Mouse (Mus musculus) forelimb bud, embryonic 11.5 days (tissue): ENCODE data around the gene Mta2.
"Not testable (repeated sequence)": the region's sequence is repeated elsewhere in the genome, so short reads cannot be mapped to it uniquely, and the experiment has no call there.

ENCODE experiments used
- DNase-seq: peaks from one replicate; pipeline ENCODE4 v3.0.0-alpha.2; 2012; ENCODE audit warnings: low read depth, low spot score

The Mta2 gene

DNA sequence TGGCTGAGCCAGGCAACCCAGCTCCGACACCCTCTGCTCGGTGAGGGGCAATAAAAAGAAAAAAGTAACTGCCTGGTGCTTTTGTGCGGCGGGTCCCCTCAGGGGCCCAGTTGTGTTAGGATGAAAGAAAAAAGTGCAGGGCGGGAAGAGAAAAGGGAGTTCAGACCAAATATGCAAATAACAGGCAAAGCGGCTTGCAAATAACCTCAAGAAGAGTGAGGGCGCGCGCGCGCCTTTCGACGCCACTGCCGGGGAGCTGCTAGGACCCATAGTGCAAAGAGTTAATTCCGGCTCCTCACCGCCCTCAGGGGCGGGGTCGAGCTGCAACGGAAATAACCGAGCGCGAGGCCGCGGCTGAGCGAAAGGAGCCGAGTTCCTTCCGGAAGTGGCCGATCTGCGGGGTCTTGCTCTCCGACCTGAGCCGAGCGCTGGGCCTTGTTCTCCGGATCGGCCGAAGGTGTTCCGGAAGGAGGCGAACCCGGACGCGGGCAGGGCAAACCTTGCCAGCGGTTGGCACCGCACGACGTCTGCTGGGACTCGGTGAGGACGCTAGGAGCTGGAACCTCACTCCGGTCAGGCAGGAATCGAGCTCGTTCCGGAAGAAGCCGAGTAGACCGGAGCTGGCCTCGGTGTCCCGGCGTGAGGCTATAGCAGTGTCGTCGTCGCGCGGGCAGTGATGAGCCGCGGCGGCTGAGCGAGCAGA is at the start of gene Mta2:
Gene Mta2, plus strand, starts transcription at position 361 of the 703 bp plus-strand sequence.
- DNase-seq, result peak; percentile 98

DNA sequence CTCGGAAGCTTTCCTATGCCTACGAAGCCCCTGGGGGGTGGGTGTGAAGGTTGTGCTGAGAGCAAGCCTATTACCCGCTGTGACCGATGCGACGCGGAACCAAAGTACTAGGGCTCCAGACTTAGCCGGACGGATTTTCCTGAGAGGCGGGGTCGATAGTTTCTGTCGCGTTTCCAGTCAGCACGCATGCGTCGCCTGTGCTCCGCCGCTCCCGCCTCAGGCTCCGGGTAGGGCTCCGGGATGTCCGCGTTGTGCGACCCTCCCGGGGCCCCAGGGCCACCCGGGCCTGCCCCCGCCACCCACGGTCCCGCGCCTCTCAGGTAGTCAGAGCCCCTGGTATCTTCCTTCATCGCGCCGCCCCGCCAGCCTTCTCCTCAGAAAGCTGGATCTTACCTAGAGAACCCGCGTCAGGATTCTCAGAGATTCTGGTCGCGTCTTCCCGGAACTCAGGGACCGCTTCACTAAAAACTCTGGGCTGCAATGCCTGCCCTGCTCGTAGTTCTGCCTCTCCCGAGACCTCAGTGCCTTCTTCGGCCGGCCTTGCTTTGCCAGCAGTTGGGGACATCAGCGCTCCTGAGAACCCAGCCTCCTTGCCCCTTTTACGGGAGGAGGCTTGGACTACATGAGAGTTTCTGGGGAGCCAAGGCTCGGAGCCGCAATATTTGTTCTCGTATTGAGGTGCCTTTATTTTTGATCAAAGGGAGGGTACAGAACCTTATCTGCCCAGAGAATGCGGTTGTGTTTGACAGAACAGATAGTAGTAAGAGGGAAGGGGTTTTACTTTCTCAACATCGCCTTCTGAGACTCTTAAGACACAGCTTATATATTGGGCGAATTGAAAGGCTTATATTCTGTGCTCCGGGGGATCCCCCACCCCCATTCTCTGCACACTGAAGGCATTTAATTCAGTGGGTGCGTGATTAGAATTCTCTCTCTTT is 48.6 kb upstream of the Mta2 start, which contains the start of gene Ints5:
Gene Ints5, plus strand, starts transcription at position 177 of the 938 bp plus-strand sequence.
- DNase-seq, result peak; percentile 83

DNA sequence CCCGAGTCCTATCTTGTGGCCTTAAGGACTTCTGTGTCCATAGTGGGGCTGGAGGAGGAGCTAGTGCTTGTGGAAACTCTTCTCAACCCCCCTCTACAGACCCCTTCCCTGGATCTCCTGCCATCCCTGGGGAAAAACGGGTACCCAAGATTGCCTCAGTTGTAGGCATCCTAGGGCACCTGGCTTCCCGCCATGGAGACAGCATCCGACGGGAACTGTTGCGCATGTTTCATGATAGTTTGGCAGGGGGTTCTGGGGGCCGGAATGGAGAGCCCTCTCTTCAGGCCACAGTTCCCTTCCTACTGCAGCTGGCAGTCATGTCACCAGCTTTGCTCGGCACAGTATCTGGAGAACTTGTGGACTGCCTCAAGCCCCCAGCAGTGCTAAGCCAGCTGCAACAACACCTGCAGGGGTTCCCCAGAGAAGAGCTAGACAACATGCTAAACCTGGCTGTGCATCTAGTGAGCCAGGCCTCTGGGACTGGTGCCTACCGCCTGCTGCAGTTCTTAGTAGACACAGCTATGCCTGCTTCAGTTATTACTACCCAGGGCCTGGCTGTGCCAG is 46.2 kb upstream of the Mta2 start:
- no peak for DNase-seq

DNA sequence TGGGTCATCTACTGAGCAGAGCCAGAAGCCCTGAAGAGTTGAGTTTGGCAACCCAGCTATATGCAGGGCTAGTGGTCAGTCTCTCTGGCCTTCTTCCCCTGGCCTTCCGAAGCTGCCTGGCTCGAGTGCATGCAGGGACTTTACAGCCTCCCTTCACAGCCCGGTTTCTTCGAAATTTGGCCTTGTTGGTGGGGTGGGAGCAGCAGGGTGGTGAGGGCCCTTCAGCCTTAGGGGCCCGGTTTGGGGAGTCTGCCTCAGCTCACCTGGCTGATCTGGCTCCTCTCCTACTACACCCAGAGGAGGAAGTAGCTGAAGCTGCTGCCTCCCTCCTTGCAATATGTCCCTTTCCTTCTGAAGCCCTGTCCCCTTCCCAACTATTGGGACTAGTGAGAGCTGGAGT is 45.4 kb upstream of the Mta2 start:
- not testable (repeated sequence) for DNase-seq

DNA sequence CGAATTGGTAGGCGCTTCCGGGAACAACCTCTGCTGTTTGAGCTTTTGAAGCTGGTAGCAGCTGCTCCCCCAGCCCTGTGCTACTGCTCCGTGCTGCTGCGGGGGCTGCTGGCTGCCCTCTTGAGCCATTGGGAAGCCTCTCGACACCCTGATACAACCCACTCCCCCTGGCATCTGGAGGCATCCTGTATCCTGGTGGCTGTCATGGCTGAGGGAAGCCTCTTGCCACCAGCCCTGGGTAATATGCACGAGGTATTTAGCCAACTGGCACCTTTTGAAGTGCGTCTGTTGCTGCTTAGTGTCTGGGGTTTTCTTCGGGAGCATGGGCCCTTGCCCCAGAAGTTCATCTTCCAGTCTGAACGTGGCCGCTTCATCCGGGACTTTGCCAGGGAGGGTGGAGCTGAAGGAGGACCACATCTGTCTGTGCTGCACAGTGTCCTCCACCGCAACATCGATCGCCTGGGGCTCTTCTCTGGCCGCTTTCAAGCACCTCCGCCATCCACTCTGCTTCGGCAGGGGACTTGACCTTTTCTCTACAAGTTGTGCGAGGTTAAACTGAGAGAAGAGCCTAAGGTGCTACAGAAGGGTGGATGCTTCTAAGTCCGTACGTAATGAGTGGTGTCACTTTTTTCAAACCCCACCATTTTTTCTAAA is 44.3 kb upstream of the Mta2 start:
- DNase-seq, result not testable (repeated sequence)

DNA sequence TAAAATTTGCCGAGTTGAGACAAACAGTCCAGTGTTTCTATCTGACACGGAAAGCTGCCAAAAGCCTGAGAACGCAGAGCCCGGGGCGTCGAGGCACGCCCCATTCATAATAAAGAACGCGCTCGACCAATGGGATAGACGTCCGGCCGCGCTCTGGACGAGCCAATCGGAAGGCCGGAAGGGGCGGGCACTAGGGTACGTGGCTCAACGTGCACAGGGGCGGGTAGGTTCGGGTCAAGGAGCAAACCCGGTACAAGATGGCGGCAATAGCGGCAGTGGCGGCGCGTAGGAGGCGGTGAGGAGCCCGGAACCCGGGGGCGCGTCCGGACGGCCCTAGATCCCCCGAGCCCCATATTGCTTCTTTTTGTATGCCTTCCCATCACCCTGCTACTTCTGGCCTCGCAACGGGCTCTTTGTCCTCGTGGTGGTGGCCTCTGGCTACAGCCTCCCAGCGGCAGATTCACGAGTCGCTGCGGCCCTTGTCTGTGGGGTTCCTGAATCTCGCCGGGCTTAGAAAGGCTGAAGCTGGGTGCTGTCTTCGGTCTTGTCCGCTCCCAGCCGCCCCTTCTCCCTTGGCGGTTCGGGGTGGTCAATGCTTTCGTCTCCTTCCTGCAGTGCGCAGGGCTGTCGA is 43.7 kb upstream of the Mta2 start, which contains the start of gene Ganab:
Gene Ganab, plus strand, starts transcription at position 207 of the 631 bp plus-strand sequence.
- peak; percentile 96 for DNase-seq

DNA sequence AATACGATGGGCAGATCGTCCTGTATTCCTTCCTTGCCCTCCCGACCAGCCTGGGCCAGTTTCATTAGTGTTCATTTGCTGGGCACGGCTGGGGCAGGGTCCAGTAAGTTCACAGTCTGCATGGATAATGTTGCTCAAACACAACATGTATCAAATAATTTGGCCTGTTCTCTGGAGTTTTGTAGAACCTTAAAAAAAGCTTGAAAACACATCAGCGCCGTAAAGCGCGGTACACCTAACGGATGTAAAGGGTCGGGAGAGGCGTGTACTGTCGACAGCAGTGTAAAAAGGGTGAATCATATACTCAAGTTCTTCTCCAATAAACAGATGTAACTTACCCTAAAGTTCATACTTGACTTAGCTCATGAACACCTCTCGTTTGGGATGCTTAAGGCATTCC is 43.1 kb upstream of the Mta2 start:
- no peak for DNase-seq

DNA sequence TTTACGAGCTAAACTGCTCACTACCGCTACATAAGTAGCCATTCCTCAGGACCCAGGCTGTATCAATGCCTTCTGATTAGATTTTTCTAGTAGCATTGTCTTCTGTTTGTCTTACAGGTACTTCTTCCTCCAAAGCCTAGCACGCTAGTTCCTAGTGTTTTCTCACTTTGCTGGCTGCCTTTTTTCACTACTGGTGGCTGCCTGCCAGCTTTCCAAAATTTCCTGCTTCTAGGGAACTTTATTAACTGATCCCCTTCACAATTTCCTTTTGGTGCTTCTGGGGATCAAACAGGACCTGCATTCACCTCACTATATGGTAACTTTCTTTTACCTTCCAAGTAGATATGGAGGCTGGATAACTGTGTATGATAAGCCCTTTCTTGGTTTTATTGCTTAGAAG is 42.6 kb upstream of the Mta2 start:
- DNase-seq, result no peak

DNA sequence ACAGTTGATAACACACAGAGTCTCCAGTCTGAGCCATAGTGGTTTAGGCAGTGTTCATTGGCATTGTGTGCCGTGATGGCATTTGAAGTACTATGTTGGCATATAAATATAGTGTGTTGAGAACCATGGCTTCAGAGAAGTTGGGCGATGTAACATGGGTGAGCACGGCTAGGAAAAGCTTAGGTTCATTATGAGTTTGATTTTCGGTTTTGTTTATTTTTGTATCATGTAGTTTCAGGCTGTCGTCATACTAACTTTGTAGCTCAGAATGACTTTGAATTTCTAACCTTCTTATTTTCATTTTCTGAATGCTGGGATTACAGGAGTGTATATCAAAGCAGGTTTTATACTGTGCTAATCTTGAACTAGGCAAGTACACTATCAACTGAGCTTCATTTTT is 38.3 kb upstream of the Mta2 start:
- DNase-seq, result no peak

DNA sequence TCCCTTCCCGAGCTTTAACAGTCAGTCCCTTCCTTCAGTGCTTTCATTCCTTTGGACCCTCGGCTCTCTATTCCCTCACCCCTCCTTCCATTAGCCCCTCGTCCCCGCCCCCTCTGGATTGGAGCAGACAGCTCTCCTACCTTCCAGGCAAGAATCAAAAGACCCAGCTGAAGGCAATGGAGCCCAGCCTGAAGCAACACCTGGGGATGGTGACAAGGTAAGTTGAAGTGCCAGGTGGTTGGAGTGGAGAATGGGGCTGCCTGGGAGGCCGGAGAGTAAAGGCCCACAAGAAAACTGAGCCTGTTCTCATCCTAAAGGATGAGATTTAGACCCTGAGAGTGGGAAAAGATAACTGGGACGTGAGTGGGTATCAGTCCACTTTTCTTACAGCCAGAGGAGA is 33.1 kb upstream of the Mta2 start:
- no peak for DNase-seq

DNA sequence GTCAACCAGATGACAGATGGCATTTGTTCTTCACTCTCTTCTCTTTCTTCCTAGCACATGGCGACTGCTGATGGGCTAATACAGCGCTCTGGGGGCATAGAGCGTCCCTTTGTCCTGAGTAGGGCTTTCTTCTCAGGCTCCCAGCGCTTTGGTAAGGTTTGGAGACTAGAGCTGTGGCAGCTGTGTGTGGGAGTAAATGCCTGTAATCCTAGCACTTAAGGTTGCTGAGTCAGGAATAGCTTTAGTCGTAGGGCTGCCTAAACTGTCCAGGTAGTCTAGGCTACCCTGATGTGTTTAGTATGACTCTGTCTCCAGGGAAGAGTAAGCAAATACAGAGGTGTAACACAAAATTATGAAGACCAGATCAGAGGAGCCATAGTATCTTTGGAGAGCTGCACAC is 29.9 kb upstream of the Mta2 start:
- no peak for DNase-seq

DNA sequence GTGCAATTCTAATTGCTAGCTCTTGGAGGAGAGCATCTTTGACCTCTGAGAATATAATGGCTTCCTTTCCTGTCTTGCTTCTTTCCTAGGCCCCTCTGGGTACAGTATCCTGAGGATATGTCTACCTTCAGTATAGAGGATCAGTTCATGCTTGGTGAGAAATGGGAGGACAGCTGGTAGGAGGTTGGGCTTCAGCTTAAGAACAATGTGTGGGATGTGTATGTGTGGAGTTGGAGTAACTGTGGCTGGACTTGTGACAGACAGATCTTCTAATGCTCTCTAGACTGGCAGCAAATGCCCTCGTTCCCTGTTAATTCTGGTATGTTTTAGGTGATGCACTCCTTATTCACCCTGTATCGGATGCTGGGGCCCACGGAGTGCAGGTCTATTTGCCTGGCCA is 27.5 kb upstream of the Mta2 start:
- no peak for DNase-seq

DNA sequence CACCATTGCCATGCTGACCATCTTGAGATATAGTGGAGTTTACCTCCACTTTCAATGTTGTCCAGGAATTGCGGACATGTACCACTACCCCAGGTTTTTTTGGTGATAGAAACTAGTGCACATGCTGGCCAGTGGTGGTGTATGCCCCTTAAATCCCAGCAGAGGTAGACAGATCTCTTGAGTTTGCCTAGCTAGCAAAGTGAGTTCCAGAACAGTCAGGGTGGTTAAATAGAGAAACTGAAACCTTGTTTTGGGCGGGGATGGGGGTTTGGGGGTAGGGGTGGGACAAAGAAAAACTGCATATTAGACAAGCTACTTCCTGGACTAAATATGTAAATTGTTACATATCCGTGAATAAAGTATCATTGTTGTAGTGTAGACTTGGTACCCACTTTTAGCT is 22.7 kb upstream of the Mta2 start:
- DNase-seq, result no peak

DNA sequence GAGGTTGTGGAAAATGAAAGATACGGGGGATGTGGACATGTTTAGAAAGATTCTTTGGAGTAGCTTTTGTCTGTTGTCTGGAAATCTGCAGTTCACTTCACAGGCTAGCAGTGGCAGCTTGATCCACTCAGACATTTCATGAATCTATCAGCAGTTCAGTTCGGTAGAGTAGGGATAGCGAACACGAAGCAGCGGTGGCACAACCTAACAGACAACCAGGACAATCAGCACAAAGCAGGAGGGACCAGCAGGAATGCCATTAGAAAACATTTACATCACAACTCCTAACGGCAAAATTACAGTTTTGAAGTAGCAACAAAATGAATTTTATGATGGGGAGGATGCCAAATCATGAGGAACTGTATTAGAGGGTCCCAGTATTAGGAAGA is 22.0 kb upstream of the Mta2 start:
- DNase-seq, result no peak

DNA sequence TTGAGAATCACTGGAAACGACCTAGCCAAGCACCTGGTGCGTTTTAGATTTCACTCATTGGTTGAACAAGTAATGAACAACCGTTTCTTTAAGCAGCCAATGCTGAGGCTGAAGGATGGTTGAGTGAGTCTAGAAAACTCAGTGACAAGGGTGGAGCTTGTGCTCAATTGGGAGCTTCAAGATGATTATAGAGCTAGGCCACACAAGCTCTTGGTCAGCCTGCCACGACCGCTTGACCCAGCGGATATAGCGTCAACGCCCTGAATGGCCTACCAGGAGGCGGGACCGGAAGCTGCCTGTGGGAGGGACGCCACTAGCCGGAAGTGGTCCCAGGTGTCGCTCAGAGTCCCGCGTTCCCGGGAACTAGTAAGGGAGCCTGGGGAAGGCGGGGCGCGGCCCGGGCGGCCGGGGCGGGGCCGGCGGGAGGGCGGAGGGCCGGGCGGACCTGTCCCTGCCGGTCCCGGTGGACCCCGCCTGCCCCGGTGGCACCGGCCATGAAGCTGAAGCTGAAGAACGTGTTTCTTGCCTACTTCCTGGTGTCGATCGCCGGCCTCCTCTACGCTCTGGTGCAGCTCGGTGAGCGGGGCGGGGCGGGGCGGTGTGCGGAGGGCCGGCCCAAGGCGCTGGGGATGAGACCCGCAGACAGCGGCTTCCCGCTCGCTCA is 21.5 kb upstream of the Mta2 start, which contains the start of gene B3gat3:
Gene B3gat3, plus strand, starts transcription at position 302 of the 664 bp plus-strand sequence.
- peak; percentile 89 for DNase-seq

DNA sequence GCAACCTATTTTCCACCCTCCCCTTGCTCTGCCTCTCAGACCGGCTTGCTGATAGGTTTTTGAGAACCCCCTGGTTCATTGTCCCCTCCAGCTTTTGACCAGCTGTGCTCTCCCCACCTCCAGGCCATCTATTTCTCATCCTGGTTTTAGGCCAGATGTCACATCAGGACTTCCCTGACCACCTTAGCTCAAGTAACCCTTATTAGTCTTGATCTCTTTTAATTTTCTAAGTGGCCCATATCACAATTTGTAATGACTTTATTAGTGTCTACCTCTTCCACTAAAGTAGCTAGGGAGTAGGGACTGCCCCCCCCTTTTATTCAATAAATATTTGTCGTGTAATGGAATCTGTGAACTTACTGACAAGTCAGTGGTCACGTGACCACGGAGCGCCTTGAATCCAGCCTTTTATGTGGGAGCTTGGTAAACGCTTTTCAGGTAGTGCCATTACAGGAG is 20.8 kb upstream of the Mta2 start:
- no peak for DNase-seq

DNA sequence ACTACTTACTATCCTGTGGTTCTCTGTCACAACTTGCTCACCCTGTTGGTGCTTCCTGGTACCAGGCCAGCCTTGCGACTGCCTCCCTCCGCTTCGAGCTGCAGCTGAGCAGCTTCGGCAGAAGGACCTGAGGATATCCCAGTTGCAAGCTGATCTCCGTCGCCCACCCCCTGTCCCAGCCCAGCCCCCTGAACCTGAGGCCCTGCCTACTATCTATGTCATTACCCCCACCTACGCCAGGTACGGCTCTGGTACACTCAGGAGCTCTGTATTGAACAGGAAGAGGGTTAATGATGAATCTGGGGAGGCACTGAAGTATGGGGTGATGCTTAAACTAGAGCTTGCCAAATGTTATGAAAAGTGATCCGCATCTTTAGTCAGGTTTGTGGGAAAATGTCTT is 19.9 kb upstream of the Mta2 start:
- no peak for DNase-seq

DNA sequence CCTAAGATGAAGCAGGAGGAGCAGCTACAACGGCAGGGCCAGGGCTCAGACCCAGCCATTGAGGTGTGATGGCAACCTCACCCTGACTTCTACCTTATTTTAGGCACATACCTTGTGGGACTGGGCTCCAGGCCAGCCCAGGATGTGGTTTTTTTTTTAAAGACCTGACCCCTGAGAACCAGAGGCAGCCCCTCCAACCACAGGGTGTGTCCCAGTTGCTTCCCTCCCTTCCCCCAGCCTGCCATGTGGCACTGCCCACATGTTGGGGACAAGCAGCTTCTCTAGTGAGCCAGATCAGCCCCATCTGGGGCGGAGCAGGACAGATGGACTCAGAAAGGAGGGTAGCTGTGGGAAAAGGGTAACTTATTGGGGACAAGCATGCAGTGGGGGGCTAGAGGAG is 14.9 kb upstream of the Mta2 start:
- no peak for DNase-seq

DNA sequence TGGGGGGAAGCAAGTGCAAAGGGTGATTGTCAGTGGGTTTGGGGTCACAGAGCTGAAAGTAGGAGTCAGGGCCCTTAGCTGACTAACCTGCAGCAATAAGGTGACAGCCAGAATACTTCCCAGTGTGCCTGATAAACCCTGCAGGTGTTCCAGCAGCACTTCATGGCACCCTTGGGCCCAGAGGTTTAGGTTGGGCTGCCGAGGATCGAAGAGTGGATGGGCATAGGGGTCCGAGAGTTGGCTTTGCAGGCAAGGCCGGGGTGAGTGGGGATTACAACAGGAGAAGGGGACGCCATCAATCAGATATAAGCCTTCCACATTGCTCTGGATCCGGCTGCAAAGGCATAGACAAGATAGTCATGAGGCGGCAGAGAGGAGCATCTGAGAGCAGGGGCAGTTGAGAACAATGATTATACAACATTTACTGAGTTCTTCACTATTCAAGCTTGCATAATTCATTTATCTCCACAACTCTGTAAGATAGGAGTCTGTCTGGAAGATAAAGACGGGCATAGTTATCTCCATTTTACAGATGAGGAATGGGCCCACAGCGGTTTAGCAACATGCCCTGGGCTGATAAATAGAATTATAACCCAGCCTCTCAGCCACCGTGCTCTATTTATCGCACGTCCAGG is 13.7 kb upstream of the Mta2 start:
- DNase-seq, result no peak

DNA sequence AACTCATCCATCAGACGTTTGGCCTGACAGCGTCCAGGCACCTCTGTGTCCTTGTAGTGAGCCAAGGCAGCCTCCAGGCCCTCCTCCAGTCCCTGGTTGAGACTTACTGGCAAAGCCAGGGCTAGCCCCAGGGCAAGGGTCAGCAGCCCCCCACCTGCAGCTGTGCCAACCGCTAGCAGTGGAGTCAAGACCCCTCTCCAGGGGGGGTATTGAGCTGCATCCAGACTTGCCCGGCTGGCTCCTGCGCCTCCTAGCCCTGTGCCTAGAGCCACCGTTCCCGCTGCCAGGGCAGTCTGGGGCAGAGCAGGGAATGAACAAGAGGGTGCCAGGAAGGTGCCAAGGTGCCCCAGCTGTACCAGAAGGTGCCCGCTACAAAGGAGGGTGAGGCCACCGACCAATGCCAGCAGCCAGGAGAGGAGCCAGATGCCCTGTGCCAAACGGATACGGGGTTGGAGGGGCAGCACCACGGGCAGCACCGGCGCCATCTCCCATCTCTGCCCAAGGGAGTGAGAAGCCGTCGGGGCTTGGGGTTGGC is 12.9 kb upstream of the Mta2 start:
- no peak for DNase-seq
